Mouse (Mus musculus) layer of hippocampus, postnatal 10 days (tissue): ENCODE measurements around the gene Tenm2. TPM values are rescaled to one million over a fixed set of nuclear protein-coding genes. Genes with fewer than 3 reads are reported as not detected.

Source experiments
- DNase-seq, 2 experiments: peaks; one replicate each; pipeline ENCODE4 v3.0.0; 2021; ENCODE audit warnings: low spot score in 2 of 2
- total RNA-seq, 2 experiments: library from RNA; stranded (reverse); gene quantifications; 2 replicates each; pipeline ENCODE4 v1.2.3; 2021

Gene Tenm2
- total RNA-seq, 2 experiments from 2014 or later: 183 to 230 TPM

GRCm38 (mm10) chr11:36296568-36296967, 939.2 kb downstream of the Tenm2 start:
- DNase-seq: no peak

GRCm38 (mm10) chr11:36292206-36292605, 943.6 kb downstream of the Tenm2 start:
- DNase-seq: no peak

DNA sequence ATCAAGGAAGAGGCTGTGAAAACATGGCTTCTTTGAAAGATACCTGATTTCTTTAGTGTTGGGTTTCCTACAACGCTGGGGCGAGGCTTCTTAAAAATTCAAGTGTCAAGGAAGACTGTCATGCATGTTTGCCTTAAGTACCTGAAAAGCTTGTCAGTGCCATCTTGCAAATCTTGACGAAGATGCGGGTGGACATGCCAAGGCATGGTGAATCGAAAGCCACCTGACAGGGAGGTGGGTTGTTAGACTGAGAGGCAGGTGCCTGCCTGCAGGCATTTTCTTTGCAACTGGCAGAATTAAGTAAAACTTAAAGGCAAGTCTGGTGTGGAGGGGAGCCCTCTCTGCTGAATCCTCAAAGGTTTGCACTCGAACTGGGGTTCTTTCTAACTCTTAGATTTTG, 949.5 kb downstream of the Tenm2 start:
- DNase-seq: no peak

- DNase-seq: no peak
Observed at GRCm38 (mm10) chr11:36280533-36280932, 955.2 kb downstream of the Tenm2 start.

GRCm38 (mm10) chr11:36277903-36278215, 957.9 kb downstream of the Tenm2 start:
- DNase-seq: no peak

- no peak for DNase-seq
Observed at GRCm38 (mm10) chr11:36277192-36277902, 958.4 kb downstream of the Tenm2 start.

DNA sequence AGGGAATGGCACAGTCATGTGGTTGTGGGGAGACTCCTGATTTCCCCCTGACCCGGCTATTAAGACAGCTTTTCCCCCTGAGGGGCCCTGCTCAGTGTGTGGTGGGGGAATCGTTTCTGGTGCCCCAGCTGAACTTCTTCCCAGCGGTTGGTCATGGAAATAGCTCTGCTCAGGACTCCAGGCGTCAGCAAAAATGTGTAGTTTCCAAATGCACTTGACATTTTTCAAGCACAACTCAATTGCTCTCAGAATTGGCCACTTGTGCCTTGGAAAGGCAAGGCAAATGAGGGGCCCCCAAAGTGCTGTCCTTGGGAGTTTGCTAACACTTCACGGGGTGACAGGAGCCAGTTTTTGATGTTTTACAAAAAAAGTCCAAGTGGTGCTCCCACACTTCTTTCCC, 959.7 kb downstream of the Tenm2 start:
- no peak for DNase-seq

DNA sequence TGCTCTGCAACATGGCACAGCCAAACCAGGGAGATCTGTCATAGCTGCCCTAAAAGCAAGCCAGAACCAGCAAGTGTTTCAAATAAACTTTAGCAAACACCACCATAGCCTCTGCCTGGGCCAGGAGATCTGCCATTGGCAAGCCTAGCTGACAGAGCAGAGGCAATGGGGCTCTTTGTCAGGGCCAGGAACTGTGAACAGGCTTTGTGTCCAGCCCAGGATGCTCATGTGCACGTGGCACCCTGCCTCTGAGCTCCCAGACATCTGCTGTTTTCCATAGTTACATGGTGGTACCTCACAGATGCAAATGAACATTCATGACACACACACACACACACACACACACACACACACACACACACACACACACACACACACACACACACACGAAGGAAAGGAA, 963.6 kb downstream of the Tenm2 start:
- peak in 1 of 2 experiments; percentile 29 for DNase-seq

DNA sequence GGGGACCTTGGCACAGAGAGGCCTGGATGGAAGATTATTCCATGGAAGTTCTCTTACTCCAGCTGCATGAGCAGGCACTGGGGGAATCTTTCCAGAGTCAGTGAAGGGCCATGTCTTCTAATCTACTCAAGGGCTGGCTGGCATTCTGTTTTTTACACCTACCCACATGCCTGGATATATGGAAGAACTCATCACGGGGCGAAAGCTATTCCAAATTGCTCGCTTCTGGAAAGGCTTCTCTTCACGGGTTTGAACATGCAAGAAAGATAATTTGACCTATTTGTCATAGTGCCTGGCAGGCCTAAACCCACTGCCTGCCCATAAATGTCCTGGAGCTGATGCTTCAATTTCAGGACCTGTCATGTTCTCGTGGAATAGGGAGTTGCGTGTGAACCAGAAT, 965.8 kb downstream of the Tenm2 start:
- no peak for DNase-seq

GRCm38 (mm10) chr11:36264776-36265466, 970.8 kb downstream of the Tenm2 start:
- no peak for DNase-seq

DNA sequence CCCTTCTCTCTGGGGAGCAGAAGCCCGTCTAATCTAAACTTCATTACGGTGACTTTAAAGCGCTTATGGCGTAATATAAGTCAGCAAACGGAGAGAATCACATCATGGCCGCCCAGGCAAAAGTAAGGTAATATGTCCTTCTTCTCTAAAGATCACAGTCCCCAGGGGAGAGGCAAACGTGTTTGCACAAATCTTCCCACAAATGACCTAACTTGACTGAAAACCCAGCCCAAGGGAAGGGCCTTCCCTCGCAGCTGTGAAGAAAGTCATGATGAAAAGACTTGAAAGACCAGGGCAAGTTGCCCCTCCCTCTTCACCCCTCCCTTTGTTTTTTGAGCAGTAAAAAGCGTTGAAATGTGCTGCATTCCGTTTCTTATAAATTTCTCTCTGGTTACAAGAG, 971.9 kb downstream of the Tenm2 start:
- no peak for DNase-seq

GRCm38 (mm10) chr11:36257187-36257586, 978.6 kb downstream of the Tenm2 start:
- DNase-seq: no peak

GRCm38 (mm10) chr11:36256747-36257146, 979.0 kb downstream of the Tenm2 start:
- no peak for DNase-seq

- no peak for DNase-seq
Observed at GRCm38 (mm10) chr11:36254019-36254418, 981.7 kb downstream of the Tenm2 start.

GRCm38 (mm10) chr11:36250111-36250510, 985.7 kb downstream of the Tenm2 start:
- no peak for DNase-seq

- DNase-seq: no peak
Observed at GRCm38 (mm10) chr11:36246152-36246551, 989.6 kb downstream of the Tenm2 start.

DNA sequence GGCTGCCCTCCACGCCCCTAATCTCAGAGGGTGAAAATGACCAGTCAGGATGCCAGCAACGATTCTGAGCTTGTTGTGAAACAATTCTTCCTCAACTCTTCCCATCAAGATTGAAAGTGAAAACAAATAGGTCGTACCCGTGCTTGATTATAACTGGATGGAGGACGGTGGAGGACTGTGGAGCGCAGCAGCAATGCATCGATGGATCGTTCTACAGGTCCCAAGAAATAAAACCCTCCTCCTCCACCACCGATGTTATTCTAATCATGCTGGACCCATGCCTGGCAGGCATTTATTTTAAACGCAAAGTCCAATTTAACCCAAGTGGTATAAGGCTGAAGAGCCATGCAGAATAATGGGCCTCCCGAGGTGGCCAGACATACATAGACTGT, 991.3 kb downstream of the Tenm2 start:
- no peak for DNase-seq

- peak; percentile 74 to 79 for DNase-seq
Observed at GRCm38 (mm10) chr11:36243747-36244490, 991.8 kb downstream of the Tenm2 start.

DNA sequence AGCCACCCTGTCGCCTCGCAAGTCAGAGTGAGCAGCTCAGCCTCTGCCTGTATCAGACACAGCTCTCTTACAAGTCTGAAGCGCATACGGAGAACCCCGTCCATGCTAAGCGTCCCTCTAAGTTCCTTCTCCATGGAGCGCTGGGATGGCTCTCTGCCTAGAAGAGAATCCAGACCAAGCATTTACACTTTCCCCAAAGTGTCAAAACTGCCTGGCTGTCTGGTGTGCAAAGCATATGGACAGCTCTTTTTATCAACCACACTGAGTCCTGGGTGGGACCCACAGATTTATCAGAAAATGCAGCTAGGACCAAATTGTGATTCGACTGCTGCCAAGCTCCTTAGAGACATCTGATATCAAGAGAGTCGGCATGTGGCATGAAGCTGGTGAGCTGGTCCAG, 996.9 kb downstream of the Tenm2 start:
- no peak for DNase-seq

GRCm38 (mm10) chr11:36228654-36229053, 1007.1 kb downstream of the Tenm2 start:
- DNase-seq: no peak

DNA sequence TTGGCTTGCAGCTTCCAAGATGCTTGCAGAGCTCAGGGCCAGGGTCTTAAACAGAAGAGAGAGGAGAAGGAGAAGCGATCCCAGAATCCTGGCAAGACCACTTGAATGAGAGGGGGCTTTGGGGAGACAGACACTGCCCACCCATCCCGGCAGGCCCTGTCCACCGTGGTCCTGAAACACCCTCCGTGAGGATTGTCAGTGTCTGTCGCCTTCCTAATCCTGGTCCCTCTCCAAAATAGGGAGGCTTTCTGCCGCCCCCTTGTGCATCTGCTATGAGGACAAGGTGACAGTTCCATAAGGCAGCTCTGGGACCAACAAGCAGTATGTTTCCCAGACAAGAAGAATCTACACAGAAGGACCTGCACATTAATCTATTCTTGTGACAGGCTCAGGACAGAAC, 1007.6 kb downstream of the Tenm2 start:
- no peak for DNase-seq

DNA sequence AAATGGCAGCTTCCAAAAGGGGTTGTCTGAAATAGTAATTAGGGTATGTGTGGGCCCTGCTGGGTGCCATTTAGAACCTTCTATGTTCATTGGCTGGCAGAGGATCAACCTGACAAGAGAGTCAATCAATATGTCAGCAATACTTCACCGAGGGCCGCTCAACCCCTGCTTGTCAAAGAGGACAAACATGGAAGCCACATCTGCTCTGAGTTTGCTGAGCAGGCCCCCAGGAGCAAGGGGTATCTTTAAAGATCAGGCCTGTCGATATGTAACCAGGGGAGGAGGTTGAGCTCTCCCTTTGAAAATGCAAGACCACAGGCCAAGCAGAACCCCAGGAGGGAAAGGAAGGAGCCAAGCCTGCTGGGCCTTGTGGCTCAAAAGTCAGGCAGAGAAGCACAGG, 1009.7 kb downstream of the Tenm2 start:
- DNase-seq: no peak
